ENCODE assay signal across 21 mouse cellular contexts in the genomic region with DNA sequence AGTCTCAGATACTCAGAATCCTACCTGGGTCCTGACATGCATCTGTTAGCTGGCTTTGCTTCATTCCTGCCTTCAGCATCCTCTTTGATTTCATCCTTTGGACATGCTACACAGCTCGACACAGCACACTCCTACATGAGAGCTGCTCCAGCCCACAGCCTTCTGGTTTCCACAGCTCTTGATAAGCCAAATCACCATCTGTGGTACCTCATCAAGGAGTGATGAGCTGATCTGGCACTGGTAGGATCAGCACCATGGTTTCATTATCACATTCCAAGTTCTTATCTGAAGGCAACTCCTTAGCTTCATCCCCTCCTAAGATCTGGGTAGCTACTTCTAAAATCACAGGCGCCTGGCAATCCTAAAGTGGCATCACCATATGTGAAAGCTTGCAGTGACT.
A peak's percentile ranks its signal among the peaks of the same experiment; 100 is the strongest.
DNase-seq lines count a peak whose midpoint lies in the region; ATAC-seq lines count a peak whose summit lies in the region.
"Had no signal": no experiment of that assay in that cellular context is flagged by ENCODE, and none has a peak within 500 bp of the region (broad histone marks: within the 10 kb centered on the region; RNA-seq: fewer than 3 reads in every experiment).

No protein-coding gene starts in this region.

- no peak overlapping the region for H3K27ac ChIP-seq in forebrain, embryonic 14.5 days (ENCODE audit: low read depth, low read length)
- H3K27ac ChIP-seq: embryonic facial prominence, embryonic 15.5 days; gastrocnemius, adult 2 months; limb, embryonic 15.5 days; midbrain, embryonic 13.5 days; stomach, postnatal 0 days had no signal

- intact Hi-C loops in left cerebral cortex, postnatal 14 days (cut with DNase I), result no loop called here

- H3K4me3 ChIP-seq in forebrain, embryonic 14.5 days (ENCODE audit: low read depth, low read length), result no peak overlapping the region
- H3K4me3 ChIP-seq: embryonic facial prominence, embryonic 15.5 days; gastrocnemius, adult 2 months; limb, embryonic 15.5 days; midbrain, embryonic 13.5 days had no signal

- no peak for ATAC-seq in forebrain, embryonic 14.5 days
- ATAC-seq: liver, postnatal 0 days; midbrain, embryonic 13.5 days had no signal

- peak; percentile 56 for DNase-seq in right cerebral cortex, adult 18-20 months
- no peak for DNase-seq in right cerebral cortex, postnatal 14 days
- DNase-seq in layer of hippocampus, adult 9-10 months (ENCODE audit: low spot score), result peak; percentile 37
- DNase-seq in left cerebral cortex, postnatal 14 days (ENCODE audit: low spot score in 2 of 2), result peak; percentile 6 to 30
- DNase-seq in forebrain, embryonic 14.5 days (ENCODE audit: low spot score), result no peak
- DNase-seq in embryo, embryonic 11 days, result no peak
- DNase-seq in kidney, adult 8-10 months, result no peak
- DNase-seq: adrenal gland, postnatal 10 days; cerebellum, adult 11-12 months; cerebellum, postnatal 25 days; gastrocnemius, adult 2 months; heart, postnatal 10 days; kidney, adult 11 months; kidney, postnatal 10 days; liver, postnatal 0 days; lung, postnatal 10 days had no signal

- H3K36me3 ChIP-seq in forebrain, embryonic 14.5 days (ENCODE audit: control insufficient read depth, insufficient read depth, low read length), result no peaks in the 10 kb centered on the region
- H3K36me3 ChIP-seq: embryonic facial prominence, embryonic 15.5 days; limb, embryonic 15.5 days; midbrain, embryonic 13.5 days had no signal

- no peaks in the 10 kb centered on the region for H3K9me3 ChIP-seq in forebrain, embryonic 14.5 days (replicated peaks; ENCODE audit: control insufficient read depth, low read length)
- H3K9me3 ChIP-seq: embryonic facial prominence, embryonic 15.5 days; limb, embryonic 15.5 days; midbrain, embryonic 13.5 days had no signal

- WGBS in forebrain, embryonic 14.5 days, result 80% methylated on average over 2 of the region's 2 CpGs

- no peak overlapping the region for H3K4me2 ChIP-seq in forebrain, embryonic 14.5 days (ENCODE audit: low read length)
- H3K4me2 ChIP-seq: embryonic facial prominence, embryonic 15.5 days; heart, embryonic 11.5 days; limb, embryonic 15.5 days; midbrain, embryonic 13.5 days had no signal

- H3K27me3 ChIP-seq in forebrain, embryonic 14.5 days (replicated peaks; ENCODE audit: control insufficient read depth, insufficient read depth, low read length), result no peaks in the 10 kb centered on the region
- H3K27me3 ChIP-seq: embryonic facial prominence, embryonic 15.5 days; limb, embryonic 15.5 days; midbrain, embryonic 13.5 days had no signal

- H3K9ac ChIP-seq in forebrain, embryonic 14.5 days (ENCODE audit: low read length), result no peak overlapping the region
- H3K9ac ChIP-seq: embryonic facial prominence, embryonic 15.5 days; limb, embryonic 15.5 days; liver, postnatal 0 days; midbrain, embryonic 13.5 days had no signal

- H3K4me1 ChIP-seq in forebrain, embryonic 14.5 days (ENCODE audit: control insufficient read depth, insufficient read depth, low read length), result no peaks in the 10 kb centered on the region
- H3K4me1 ChIP-seq: embryonic facial prominence, embryonic 15.5 days; limb, embryonic 15.5 days; midbrain, embryonic 13.5 days had no signal

Comparison
In these comparisons a context has a peak if more than half of its experiments do, and no peak if none do; other contexts are left out.
1. DNase-seq: peak in right cerebral cortex, adult 18-20 months (single experiment), layer of hippocampus, adult 9-10 months (single experiment) and left cerebral cortex, postnatal 14 days (2 of 2); none in right cerebral cortex, postnatal 14 days (single experiment), forebrain, embryonic 14.5 days (single experiment), embryo, embryonic 11 days (single experiment) and kidney, adult 8-10 months (0 of 2).